Mouse (Mus musculus) megakaryocyte progenitor cell, adult 5-6 weeks (primary cell): Measurements from ENCODE around the gene Dop1a. TPM values are rescaled to one million over a fixed set of nuclear protein-coding genes. Genes with fewer than 3 reads are reported as not detected.

Source experiments
- ATAC-seq: replicated peaks from 2 replicates; pipeline ENCODE4 v1.8.0; 2016; ENCODE audit warnings: mild to moderate bottlenecking, moderate TSS enrichment, inconsistent platforms; ENCODE audit not compliant: poor library complexity
- total RNA-seq, 2 experiments: library from RNA; stranded (forward) in 1 of 2; stranded (reverse) in 1 of 2; fragments of 157-497, 149-512 nt in 1 of 2; fragments of 200-1000 nt in 1 of 2; gene quantifications; 2 replicates each; pipeline versions ENCODE4 v1.2.3 to v1.2.4; 2015 to 2017

Dop1a gene
- total RNA-seq (2015) (19.3 and 32.3 TPM in 2 replicates), total RNA-seq (2017) (13.7 and 19.1 TPM in 2 replicates)

- ATAC-seq, result peak; percentile 81
These were observed at the start of gene Dop1a for GRCm38 (mm10) chr9:86466990-86467870. Gene Dop1a (plus strand): TSS chr9:86467154.

- no peak for ATAC-seq
These were observed 49.0 kb upstream of the Dop1a start for GRCm38 (mm10) chr9:86417971-86418370.

GRCm38 (mm10) chr9:86419366-86419765 is 47.6 kb upstream of the Dop1a start:
- no peak for ATAC-seq

GRCm38 (mm10) chr9:86423331-86423730 is 43.6 kb upstream of the Dop1a start:
- no peak for ATAC-seq

- ATAC-seq, result no peak
These were observed 31.4 kb upstream of the Dop1a start for GRCm38 (mm10) chr9:86435510-86435909.

GRCm38 (mm10) chr9:86436608-86437007 is 30.3 kb upstream of the Dop1a start:
- no peak for ATAC-seq

GRCm38 (mm10) chr9:86438337-86439009 is 28.5 kb upstream of the Dop1a start:
- ATAC-seq, result no peak

GRCm38 (mm10) chr9:86442248-86442647 is 24.7 kb upstream of the Dop1a start:
- 0 out of 2 replicates have a peak, but pooled peaks have one; percentile 17 for ATAC-seq

GRCm38 (mm10) chr9:86446847-86447246 is 20.1 kb upstream of the Dop1a start:
- no peak for ATAC-seq

GRCm38 (mm10) chr9:86447431-86447830 is 19.5 kb upstream of the Dop1a start:
- no peak for ATAC-seq

- peak; percentile 83 for ATAC-seq
These were observed 17.4 kb upstream of the Dop1a start for GRCm38 (mm10) chr9:86449581-86449980.

GRCm38 (mm10) chr9:86451094-86451493 is 15.9 kb upstream of the Dop1a start:
- peak; percentile 74 for ATAC-seq

- peak; percentile 90 for ATAC-seq
These were observed 15.3 kb upstream of the Dop1a start for GRCm38 (mm10) chr9:86451617-86452016.

GRCm38 (mm10) chr9:86453626-86454025 is 13.3 kb upstream of the Dop1a start:
- ATAC-seq, result no peak

- ATAC-seq, result peak; percentile 81
These were observed 2.5 kb upstream of the Dop1a start, which contains the start of gene Ube2cbp for GRCm38 (mm10) chr9:86464151-86465105. Gene Ube2cbp (minus strand): TSS chr9:86464950.

- no peak for ATAC-seq
These were observed 9.0 kb downstream of the Dop1a start for GRCm38 (mm10) chr9:86475956-86476355.

- ATAC-seq, result peak; percentile 84
These were observed 9.8 kb downstream of the Dop1a start for GRCm38 (mm10) chr9:86476763-86477162.

GRCm38 (mm10) chr9:86478414-86479093 is 11.6 kb downstream of the Dop1a start:
- peak; percentile 20; the same call in 1 of the 2 replicates for ATAC-seq

GRCm38 (mm10) chr9:86482236-86482635 is 15.3 kb downstream of the Dop1a start:
- ATAC-seq, result no peak

GRCm38 (mm10) chr9:86491740-86492139 is 24.8 kb downstream of the Dop1a start:
- ATAC-seq, result no peak
